Mouse (Mus musculus) thymus, adult 2 months (tissue): Measurements from ENCODE around the gene Trappc13. TPM values are rescaled to one million over a fixed set of nuclear protein-coding genes. Genes with fewer than 3 reads are reported as not detected.
"Not testable (repeated sequence)": the region's sequence is repeated elsewhere in the genome, so short reads cannot be mapped to it uniquely, and the experiment has no call there.

Source experiments
- DNase-seq: peaks from one replicate; pipeline ENCODE4 v3.0.0; 2021
- H3K27ac ChIP-seq: fragments of 200-500 bp; 2 replicates; pipeline ENCODE4 v1.5.1; 2012; ENCODE audit warnings: low read length, control low read depth; ENCODE audit not compliant: control insufficient read depth, insufficient read depth
- H3K27me3 ChIP-seq: fragments of 200-500 bp; 2 replicates; pipeline ENCODE4 v1.6.1; 2012; ENCODE audit warnings: mild to moderate bottlenecking, low read length, moderate library complexity, mixed read lengths; ENCODE audit not compliant: control insufficient read depth, insufficient read depth
- H3K36me3 ChIP-seq: fragments of 200-500 bp; 2 replicates; pipeline ENCODE4 v1.6.1; 2012; ENCODE audit warnings: mild to moderate bottlenecking, low read length, moderate library complexity; ENCODE audit not compliant: control insufficient read depth, insufficient read depth
- H3K4me1 ChIP-seq: fragments of 200-500 bp; replicated peaks from 2 replicates; pipeline ENCODE4 v1.6.1; 2012; ENCODE audit warnings: low read length; ENCODE audit not compliant: control insufficient read depth, insufficient read depth
- H3K4me3 ChIP-seq: fragments of 200-500 bp; 2 replicates; pipeline ENCODE4 v1.5.1; 2012; ENCODE audit warnings: mild to moderate bottlenecking, low read length, control low read depth, moderate library complexity; ENCODE audit not compliant: control insufficient read depth, insufficient read depth
- CTCF ChIP-seq: fragments of 200-500 bp; IDR thresholded peaks from 2 replicates; pipeline ENCODE4 v1.5.1; 2012; ENCODE audit warnings: mild to moderate bottlenecking, control low read depth, low read length, moderate library complexity, borderline replicate concordance; ENCODE audit not compliant: control insufficient read depth, poor library complexity, insufficient read depth; ENCODE audit errors: extremely low read depth
- POLR2A ChIP-seq: fragments of 200-500 bp; IDR thresholded peaks from 2 replicates; pipeline ENCODE4 v1.6.1; 2012; ENCODE audit warnings: mild to moderate bottlenecking, low read length, control low read depth, moderate library complexity; ENCODE audit not compliant: control insufficient read depth, poor library complexity, insufficient read depth; ENCODE audit errors: extremely low read depth
- WGBS: fragments of 180-500 bp; shearing (Covaris S2); methylation state at CpG from one replicate; pipeline ENCODE4 v1.1.7; 2018; 5-methylcytosine and 5-hydroxymethylcytosine counted together
- polyA plus RNA-seq: library from polyadenylated mRNA; depleted of rRNA; stranded (reverse); fragments of >200 nt; gene quantifications from 2 replicates; pipeline ENCODE4 v1.2.3, GENCODE M21; 2012; rRNA removed

Gene Trappc13
- 9.4 and 10.4 TPM in 2 replicates for polyA plus RNA-seq

DNA sequence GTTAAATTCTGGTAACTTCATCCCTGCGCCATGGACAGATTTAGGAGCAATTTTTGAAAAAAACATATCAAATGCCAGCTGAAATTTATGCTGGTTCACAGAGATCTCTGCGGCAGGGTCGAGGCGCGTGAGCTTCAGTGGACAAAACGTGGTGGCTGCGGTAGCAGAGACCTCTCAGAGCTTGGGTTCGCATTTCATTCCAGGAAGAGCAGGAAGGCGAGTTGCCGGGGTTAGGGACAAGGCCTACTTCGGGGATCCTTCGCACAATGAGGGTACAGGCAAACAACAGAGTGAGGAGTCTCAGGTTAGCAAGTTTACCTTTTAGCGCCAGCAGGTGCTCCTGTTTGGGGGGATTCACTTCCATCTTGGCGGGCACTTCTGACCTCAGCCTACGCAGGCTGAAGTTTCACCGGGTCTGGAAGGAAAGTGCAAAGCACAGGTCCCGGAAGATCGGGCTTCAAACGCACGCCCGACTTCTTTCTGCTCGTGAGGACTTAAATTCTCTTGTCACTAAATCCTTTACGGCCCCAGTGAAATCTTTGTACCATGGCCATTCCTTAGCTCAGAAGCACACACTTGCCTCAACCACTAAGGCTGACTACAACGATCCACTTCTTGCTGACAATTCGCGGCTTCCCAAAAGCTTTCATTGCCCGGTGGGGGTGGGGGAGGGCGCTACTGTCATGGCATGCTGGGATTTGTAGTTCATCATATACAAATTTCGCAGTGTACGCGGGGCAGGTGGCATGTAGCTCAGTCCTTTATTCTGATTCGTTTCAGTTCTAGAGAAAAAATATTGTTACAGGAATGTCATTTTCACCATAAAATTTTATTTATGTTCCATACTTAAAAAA, at the start of gene Trappc13:
Trappc13 (minus strand) TSS at position 674 of the 854 bp plus-strand sequence.
- Histone ChIP-seq H3K36me3 (peaks cover 10% of the 10 kb centered on the region), H3K4me3 (peak within 1 kb of the TSS; percentile 82), H3K4me1 (peaks cover 3% of the 10 kb centered on the region), H3K27me3 (no peaks in the 10 kb centered on the region), H3K27ac (peak within 1 kb of the TSS; percentile 66)
- DNase-seq = peak; percentile 82
- WGBS = under 1% methylated on average over 32 of the region's 32 CpGs
- no peak for TF ChIP-seq CTCF
- no peak for TF ChIP-seq POLR2A

- 16% methylated on average over 3 of the region's 3 CpGs for WGBS
- Histone ChIP-seq H3K27me3 (no peaks in the 10 kb centered on the region), H3K27ac (no peak overlapping the region), H3K36me3 (no peaks in the 10 kb centered on the region; the same call in none of the 2 replicates), H3K4me1 (no peaks in the 10 kb centered on the region), H3K4me3 (no peak overlapping the region)
- DNase-seq = no peak
- TF ChIP-seq POLR2A = no peak
Measured at GRCm38 (mm10) chr13:104227478-104227877, 49.2 kb upstream of the Trappc13 start.

DNA sequence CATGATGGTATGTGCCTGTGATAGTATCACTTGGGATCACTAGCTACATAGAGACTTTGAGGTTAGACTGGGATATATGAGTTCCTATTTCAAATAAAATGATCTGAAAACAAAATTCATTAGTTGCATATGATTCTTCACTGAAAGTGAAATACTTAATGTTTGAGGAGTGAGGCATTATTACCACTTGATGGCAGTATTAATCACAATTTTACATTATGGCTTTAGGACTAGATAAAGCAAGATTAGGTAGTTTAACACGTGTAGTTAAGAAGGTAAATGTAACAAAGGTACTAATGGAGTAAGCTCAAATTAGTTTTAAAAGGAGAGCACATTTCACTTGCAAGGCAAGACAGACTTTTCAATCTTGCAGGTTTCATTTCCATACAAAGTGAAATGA, 26.0 kb upstream of the Trappc13 start:
- no peak for DNase-seq
- no peak overlapping the region for H3K4me3 ChIP-seq
- TF ChIP-seq CTCF (no peak), POLR2A (no peak)
- no peak overlapping the region for H3K27ac ChIP-seq
- WGBS = 63% methylated on average over 1 of the region's 1 CpGs
- H3K4me1 ChIP-seq = no peaks in the 10 kb centered on the region
- no peaks in the 10 kb centered on the region for H3K27me3 ChIP-seq
- H3K36me3 ChIP-seq = peaks cover 43% of the 10 kb centered on the region

DNA sequence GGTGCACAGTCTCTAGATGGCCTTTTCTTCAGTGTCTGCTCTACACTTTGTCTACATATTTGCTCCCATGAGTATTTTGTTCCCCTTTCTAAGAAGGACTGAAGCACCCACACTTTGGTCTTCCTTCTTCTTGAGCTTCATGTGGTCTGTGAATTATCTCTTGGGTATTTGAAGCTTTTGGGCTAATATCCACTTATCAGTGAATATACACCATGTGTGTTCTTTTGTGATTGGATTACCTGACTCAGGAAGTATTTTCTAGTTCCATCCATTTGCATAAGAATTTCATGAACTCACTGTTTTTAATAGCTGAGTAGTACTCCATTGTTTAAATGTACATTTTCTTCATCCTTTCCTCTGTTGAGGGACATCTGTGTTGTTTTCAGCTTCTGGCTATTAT, 17.6 kb upstream of the Trappc13 start:
- peaks cover 33% of the 10 kb centered on the region for H3K36me3 ChIP-seq
- not testable (repeated sequence) for H3K27ac ChIP-seq, DNase-seq, H3K4me3 ChIP-seq, H3K27me3 ChIP-seq, H3K4me1 ChIP-seq

- Histone ChIP-seq H3K4me1 (no peaks in the 10 kb centered on the region), H3K27ac (no peak overlapping the region), H3K36me3 (peaks cover 32% of the 10 kb centered on the region), H3K27me3 (no peaks in the 10 kb centered on the region), H3K4me3 (no peak overlapping the region)
- TF ChIP-seq CTCF (no peak), POLR2A (no peak)
- DNase-seq = no peak
- 96% methylated on average over 4 of the region's 4 CpGs for WGBS
Measured at GRCm38 (mm10) chr13:104187357-104187756, 9.1 kb upstream of the Trappc13 start.

GRCm38 (mm10) chr13:104179176-104179888, 1.1 kb upstream of the Trappc13 start:
- Histone ChIP-seq H3K27ac (peak overlapping the region; percentile 38; the same call in 1 of the 2 replicates), H3K4me3 (peak overlapping the region; percentile 82), H3K36me3 (peaks cover 8% of the 10 kb centered on the region), H3K27me3 (no peaks in the 10 kb centered on the region), H3K4me1 (peaks cover 3% of the 10 kb centered on the region)
- no peak for DNase-seq
- TF ChIP-seq POLR2A (no peak), CTCF (no peak; the same call in 1 of the 2 replicates)
- 24% methylated on average over 13 of the region's 13 CpGs for WGBS

DNA sequence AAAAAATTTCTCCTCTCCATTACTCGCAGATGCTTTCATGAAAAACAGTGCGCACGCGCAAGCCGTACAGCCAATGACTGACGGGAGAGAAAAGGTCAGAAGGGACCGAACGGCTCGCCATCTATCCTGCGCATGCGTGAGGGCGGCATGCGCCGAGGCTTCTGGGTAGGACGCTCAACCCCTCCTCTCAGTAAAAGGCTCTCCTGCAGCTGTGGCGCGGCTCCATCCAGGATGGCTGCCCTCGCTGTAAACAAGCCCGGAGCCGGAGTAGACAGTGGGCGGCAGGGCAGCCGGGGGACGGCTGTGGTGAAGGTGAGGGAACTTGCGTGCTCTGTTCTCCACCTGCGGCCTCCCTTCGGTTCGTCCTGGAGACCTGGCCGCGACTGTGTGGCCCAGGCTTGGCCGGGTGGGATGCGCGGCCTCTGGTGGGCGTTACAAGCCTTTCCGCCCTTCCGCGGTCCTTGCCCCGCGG, 417 bp upstream of the Trappc13 start, which contains the start of gene Trim23:
Trim23 (plus strand) TSS at position 148 of the 472 bp plus-strand sequence.
- peak within 1 kb of the TSS; percentile 82 for H3K4me3 ChIP-seq
- H3K27me3 ChIP-seq = no peaks in the 10 kb centered on the region
- peaks cover 10% of the 10 kb centered on the region for H3K36me3 ChIP-seq
- H3K4me1 ChIP-seq = peaks cover 3% of the 10 kb centered on the region
- peak within 1 kb of the TSS; percentile 66 for H3K27ac ChIP-seq
- TF ChIP-seq CTCF = peak; percentile 78; the same call in 1 of the 2 replicates
- TF ChIP-seq POLR2A = peak; percentile 94
- WGBS = 1% methylated on average over 38 of the region's 38 CpGs
- DNase-seq = peak; percentile 94
